Mouse (Mus musculus) left cerebral cortex, postnatal 14 days (tissue): ENCODE data around the gene Lce1m. TPM values are rescaled to one million over a fixed set of nuclear protein-coding genes. Genes with fewer than 3 reads are reported as not detected.

ENCODE experiments used
- total RNA-seq, 2 experiments: library from RNA; stranded (reverse); gene quantifications; 2 replicates each; pipeline ENCODE4 v1.2.3; 2021

Lce1m gene
- total RNA-seq, 2 experiments from 2014 or later: not detected

Other genes starting within 250 kb of the Lce1m start
- not detected for gene Lce1i, start 240.2 kb downstream of the Lce1m start, total RNA-seq
- gene Lce1j, start 228.5 kb downstream of the Lce1m start, total RNA-seq: not detected
- not detected for gene Lce1k, start 211.2 kb downstream of the Lce1m start, total RNA-seq
- gene Kprp, start 191.8 kb downstream of the Lce1m start, total RNA-seq: not detected
- gene Lce1l, start 167.8 kb downstream of the Lce1m start, total RNA-seq: not detected
- gene 2310050C09Rik, start 148.8 kb downstream of the Lce1m start, total RNA-seq: not detected
- gene Lce3a, start 92.8 kb downstream of the Lce1m start, total RNA-seq: not detected
- not detected for gene Lce3b, start 86.1 kb downstream of the Lce1m start, total RNA-seq
- not detected for gene Lce3c, start 74.6 kb downstream of the Lce1m start, total RNA-seq
- not detected for gene Lce3d, start 61.7 kb downstream of the Lce1m start, total RNA-seq
- not detected for gene Lce3e, start 52.0 kb downstream of the Lce1m start, total RNA-seq
- not detected for gene Lce3f, start 26.8 kb downstream of the Lce1m start, total RNA-seq
- not detected for gene Crct1, start 3.4 kb downstream of the Lce1m start, total RNA-seq
- gene Gm4858, start 49.8 kb upstream of the Lce1m start, total RNA-seq: not detected
- not detected for gene Crnn, start 125.7 kb upstream of the Lce1m start, total RNA-seq
- not detected for gene Flg2, start 178.2 kb upstream of the Lce1m start, total RNA-seq